16 mouse cellular contexts compared by ENCODE assay signal in genomic region chr10:12805826-12806225, GRCm38 (mm10).
"Had no signal": no experiment of that assay in that cellular context is flagged by ENCODE, and none has a peak within 500 bp of the region (broad histone marks: within the 10 kb centered on the region; RNA-seq: fewer than 3 reads in every experiment).

No protein-coding gene starts in this region.

- H3K27me3 ChIP-seq: limb, embryonic 12.5 days; midbrain, embryonic 12.5 days; neural tube, embryonic 15.5 days had no signal

- H3K9ac ChIP-seq: limb, embryonic 12.5 days; liver, embryonic 14.5 days; midbrain, embryonic 12.5 days; neural tube, embryonic 15.5 days had no signal

- H3K4me2 ChIP-seq: limb, embryonic 12.5 days; midbrain, embryonic 12.5 days; neural tube, embryonic 15.5 days had no signal

- H3K9me3 ChIP-seq: limb, embryonic 12.5 days; midbrain, embryonic 12.5 days; neural tube, embryonic 15.5 days had no signal

- ATAC-seq: midbrain, embryonic 16.5 days had no signal

- H3K4me1 ChIP-seq: midbrain, embryonic 12.5 days had no signal

- H3K36me3 ChIP-seq: limb, embryonic 12.5 days; midbrain, embryonic 12.5 days; neural tube, embryonic 15.5 days had no signal

- H3K27ac ChIP-seq: kidney, postnatal 0 days; limb, embryonic 12.5 days; liver, embryonic 14.5 days; midbrain, embryonic 12.5 days; neural tube, embryonic 15.5 days had no signal

- H3K4me3 ChIP-seq: limb, embryonic 12.5 days; midbrain, embryonic 12.5 days; neural tube, embryonic 15.5 days had no signal

- DNase-seq: kidney, adult 9 months; kidney, postnatal 36 days; layer of hippocampus, adult 9-11 months; layer of hippocampus, postnatal 36 days; lung, adult 18-20 months; lung, postnatal 36 days; right cerebral cortex, postnatal 4 days; spleen, adult 18-20 months; thymus, adult 18-20 months; thymus, postnatal 14 days had no signal
